Mouse (Mus musculus) intestine, postnatal 0 days (tissue): Measurements from ENCODE around the gene 2900026A02Rik. TPM values are rescaled to one million over a fixed set of nuclear protein-coding genes. Genes with fewer than 3 reads are reported as not detected.

Source experiments
- ATAC-seq: fragments of 200-750 bp; cut with Nextera tagmentation; 2 replicates; pipeline ENCODE4 v1.8.0; 2017; ENCODE audit warnings: mild to moderate bottlenecking, moderate TSS enrichment, moderate library complexity
- H3K27ac ChIP-seq: fragments of 300-500 bp; sonication (generic); 2 replicates; pipeline ENCODE4 v1.5.1; 2014; ENCODE audit warnings: mild to moderate bottlenecking, low read depth, low read length, moderate library complexity
- H3K27me3 ChIP-seq: fragments of 300-500 bp; sonication (generic); replicated peaks from 2 replicates; pipeline ENCODE4 v1.6.1; 2014; ENCODE audit warnings: low read length, mixed read lengths; ENCODE audit not compliant: control insufficient read depth, insufficient read depth
- H3K36me3 ChIP-seq: fragments of 300-500 bp; sonication (generic); 2 replicates; pipeline ENCODE4 v1.6.1; 2014; ENCODE audit warnings: mild to moderate bottlenecking, moderate library complexity; ENCODE audit not compliant: control insufficient read depth, insufficient read depth
- H3K4me1 ChIP-seq: fragments of 300-500 bp; sonication (generic); replicated peaks from 2 replicates; pipeline ENCODE4 v1.6.1; 2014; ENCODE audit warnings: antibody characterized with exemption, low read length, mixed read lengths; ENCODE audit not compliant: control insufficient read depth, insufficient read depth
- H3K4me2 ChIP-seq: fragments of 300-500 bp; sonication (generic); replicated peaks from 2 replicates; pipeline ENCODE4 v1.6.1; 2014; ENCODE audit warnings: low read depth, mild to moderate bottlenecking, moderate library complexity
- H3K4me3 ChIP-seq: fragments of 300-500 bp; sonication (generic); 2 replicates; pipeline ENCODE4 v1.5.1; 2014; ENCODE audit warnings: low read depth, low read length
- H3K9ac ChIP-seq: fragments of 300-500 bp; sonication (generic); 2 replicates; pipeline ENCODE4 v1.6.1; 2014; ENCODE audit warnings: mild to moderate bottlenecking, low read depth, low read length
- H3K9me3 ChIP-seq: fragments of 300-500 bp; sonication (generic); 2 replicates; pipeline ENCODE4 v1.6.1; 2016; ENCODE audit warnings: mixed run types; ENCODE audit not compliant: control insufficient read depth
- CTCF ChIP-seq: sonication (generic); IDR thresholded peaks from 2 replicates; pipeline ENCODE4 v1.5.1; 2016; ENCODE audit warnings: low read depth, mild to moderate bottlenecking, control low read depth, antibody characterized with exemption, moderate library complexity
- WGBS: fragments of 180-500 bp; shearing (Covaris S2); extraction: QIAGEN DNeasy Blood & Tissue Kit; methylation state at CpG from one replicate; pipeline ENCODE4 v1.1.7; 2014; 5-methylcytosine and 5-hydroxymethylcytosine counted together
- polyA plus RNA-seq: library from polyadenylated mRNA; unstranded; fragments of >200 nt; fragmentation: Nextera tagmentation; extraction: Ambion mirVana; gene quantifications from 2 replicates; pipeline ENCODE4 v1.2.1, GENCODE M21; 2015

Gene 2900026A02Rik
- polyA plus RNA-seq, 1 experiment from 2014 or later: 8.0 TPM

DNA sequence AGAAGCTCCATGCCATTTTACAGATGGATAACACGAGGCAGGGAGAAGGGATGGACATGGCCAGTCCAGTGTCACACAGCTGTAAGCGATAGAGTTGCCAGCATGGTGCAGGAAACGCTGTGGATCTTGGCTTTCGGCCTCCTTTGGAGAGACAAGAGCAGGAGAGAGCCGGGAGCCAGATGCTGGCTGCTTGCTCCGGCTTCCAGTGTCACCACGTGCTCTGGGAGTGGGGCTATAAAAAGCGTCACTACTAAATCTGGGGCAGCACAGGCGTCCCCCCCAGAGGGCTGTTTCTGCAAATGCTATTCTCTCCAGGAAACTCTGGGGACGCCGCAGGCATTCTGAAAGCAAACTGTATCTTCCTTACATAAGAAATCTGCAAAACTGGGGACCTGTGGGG is 78.5 kb downstream of the 2900026A02Rik start:
- no peak for ATAC-seq
- H3K4me3 ChIP-seq: no peak overlapping the region
- no peak overlapping the region for H3K4me2 ChIP-seq
- TF ChIP-seq CTCF: no peak
- H3K36me3 ChIP-seq: no peaks in the 10 kb centered on the region
- H3K27ac ChIP-seq: no peak overlapping the region
- H3K9ac ChIP-seq: no peak overlapping the region
- peaks cover 7% of the 10 kb centered on the region; the same call in 1 of the 2 replicates for H3K4me1 ChIP-seq
- WGBS: 49% methylated on average over 11 of the region's 11 CpGs
- H3K27me3 ChIP-seq: no peaks in the 10 kb centered on the region
- no peaks in the 10 kb centered on the region for H3K9me3 ChIP-seq

DNA sequence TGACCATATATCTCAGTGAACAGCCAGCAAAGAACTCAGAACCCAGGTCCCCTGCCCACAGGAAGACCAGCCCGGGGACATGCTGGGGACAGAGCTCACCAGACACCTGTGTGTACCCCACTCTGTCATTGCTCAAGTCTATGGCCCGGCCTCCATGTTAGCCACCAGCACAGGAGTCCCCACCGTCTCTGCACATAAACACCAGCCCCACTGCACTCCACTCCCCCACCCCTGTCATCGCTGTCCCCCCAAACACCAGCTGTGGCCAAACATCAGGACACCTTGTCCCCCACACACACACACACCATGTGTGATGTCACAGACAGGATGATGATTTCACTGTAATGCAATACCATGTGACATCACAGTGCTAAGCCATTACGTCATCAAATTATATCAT is 79.0 kb downstream of the 2900026A02Rik start:
- Histone ChIP-seq H3K9me3 (no peaks in the 10 kb centered on the region), H3K4me2 (no peak overlapping the region), H3K27ac (no peak overlapping the region), H3K4me3 (no peak overlapping the region), H3K4me1 (peaks cover 8% of the 10 kb centered on the region; the same call in 1 of the 2 replicates), H3K36me3 (no peaks in the 10 kb centered on the region), H3K27me3 (no peaks in the 10 kb centered on the region), H3K9ac (no peak overlapping the region)
- no peak for TF ChIP-seq CTCF
- ATAC-seq: no peak
- whole genome bisulfite sequencing: 87% methylated on average over 5 of the region's 5 CpGs

DNA sequence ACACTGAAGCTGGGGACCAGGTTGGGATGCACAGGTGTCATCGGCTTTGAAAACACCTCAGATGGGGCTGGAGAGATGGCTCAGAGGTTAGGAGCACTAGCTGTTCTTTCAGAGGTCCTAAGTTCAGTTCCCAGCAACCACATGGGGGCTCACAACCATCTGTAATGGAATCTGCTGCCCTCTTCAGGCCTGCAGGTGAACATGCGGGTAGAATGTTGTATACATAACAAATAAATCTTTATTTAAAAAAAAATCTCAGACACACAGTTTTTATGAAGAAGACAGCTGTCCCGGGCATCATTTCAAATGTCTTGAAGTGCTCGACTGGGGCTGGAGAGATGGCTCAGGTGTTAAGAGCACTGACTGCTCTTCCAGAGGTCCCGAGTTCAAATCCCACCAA is 80.2 kb downstream of the 2900026A02Rik start:
- peak; percentile 51 for TF ChIP-seq CTCF
- Histone ChIP-seq H3K27ac (no peak overlapping the region), H3K9me3 (no peaks in the 10 kb centered on the region), H3K27me3 (no peaks in the 10 kb centered on the region), H3K4me3 (no peak overlapping the region), H3K9ac (no peak overlapping the region), H3K4me1 (peaks cover 8% of the 10 kb centered on the region; the same call in 1 of the 2 replicates), H3K4me2 (no peak overlapping the region), H3K36me3 (no peaks in the 10 kb centered on the region)
- ATAC-seq: no peak
- WGBS: 96% methylated on average over 5 of the region's 5 CpGs

DNA sequence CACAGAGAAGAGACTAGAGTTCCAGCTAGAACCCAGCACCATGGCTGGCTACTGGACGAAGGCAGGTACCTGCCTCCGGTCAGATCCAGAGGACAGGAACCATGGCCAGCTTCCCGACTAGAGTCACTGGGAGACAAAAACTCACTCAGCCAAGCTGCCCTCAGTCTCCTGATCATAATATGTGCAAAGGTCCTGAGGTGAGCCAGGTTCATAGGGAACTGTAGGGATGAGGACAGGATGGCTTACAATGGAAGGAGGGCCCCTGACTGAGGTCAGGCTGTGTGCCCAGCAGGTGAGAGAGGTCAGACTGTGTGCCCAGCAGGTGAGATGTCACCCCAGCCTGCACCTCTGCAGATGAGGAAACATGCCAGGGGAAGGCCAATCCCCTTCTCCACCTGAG is 81.0 kb downstream of the 2900026A02Rik start:
- H3K27ac ChIP-seq: no peak overlapping the region
- H3K4me3 ChIP-seq: no peak overlapping the region
- no peak for ATAC-seq
- no peak overlapping the region for H3K4me2 ChIP-seq
- H3K9ac ChIP-seq: no peak overlapping the region
- 91% methylated on average over 3 of the region's 3 CpGs for WGBS
- H3K9me3 ChIP-seq: no peaks in the 10 kb centered on the region
- TF ChIP-seq CTCF: no peak
- H3K36me3 ChIP-seq: no peaks in the 10 kb centered on the region
- H3K27me3 ChIP-seq: no peaks in the 10 kb centered on the region
- H3K4me1 ChIP-seq: peaks cover 12% of the 10 kb centered on the region

DNA sequence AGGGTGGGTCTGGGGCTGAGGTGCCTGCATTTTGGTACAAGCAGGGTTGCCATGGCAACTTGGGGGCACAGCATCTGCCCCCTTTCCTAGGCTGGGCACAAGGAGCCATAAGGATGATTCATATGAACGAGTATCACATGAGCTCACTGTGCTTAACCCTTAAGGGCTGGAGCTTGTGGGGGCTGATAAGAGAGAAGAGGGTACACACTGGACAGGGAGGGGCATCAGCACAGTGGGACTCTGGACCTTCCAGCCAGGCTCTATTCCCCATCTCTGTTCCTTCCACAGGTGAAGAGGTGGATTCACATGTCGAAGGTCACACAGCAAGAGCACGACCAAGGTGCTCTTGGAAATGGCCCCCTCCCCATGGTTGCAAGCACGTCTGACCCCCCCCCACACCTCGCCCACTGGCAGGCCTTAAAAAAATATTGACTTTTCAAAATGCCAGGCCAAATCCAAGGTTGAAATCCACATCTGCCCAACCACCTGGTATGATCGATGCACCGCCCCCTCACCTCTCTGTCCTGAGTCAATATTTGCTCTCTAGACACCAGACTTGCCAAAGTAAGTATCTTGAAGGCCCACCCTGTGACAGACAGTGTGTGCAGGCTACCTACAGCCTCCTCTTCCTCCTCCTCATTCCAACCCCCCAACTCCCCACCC is 81.8 kb downstream of the 2900026A02Rik start:
- H3K27ac ChIP-seq: peak overlapping the region; percentile 68
- peak overlapping the region; percentile 57 for H3K9ac ChIP-seq
- H3K27me3 ChIP-seq: no peaks in the 10 kb centered on the region
- TF ChIP-seq CTCF: no peak
- peak overlapping the region; percentile 86 for H3K4me2 ChIP-seq
- peaks cover 12% of the 10 kb centered on the region for H3K4me1 ChIP-seq
- no peaks in the 10 kb centered on the region for H3K36me3 ChIP-seq
- ATAC-seq: peak; percentile 11
- peak overlapping the region; percentile 41 for H3K4me3 ChIP-seq
- 38% methylated on average over 7 of the region's 7 CpGs for WGBS
- no peaks in the 10 kb centered on the region for H3K9me3 ChIP-seq

DNA sequence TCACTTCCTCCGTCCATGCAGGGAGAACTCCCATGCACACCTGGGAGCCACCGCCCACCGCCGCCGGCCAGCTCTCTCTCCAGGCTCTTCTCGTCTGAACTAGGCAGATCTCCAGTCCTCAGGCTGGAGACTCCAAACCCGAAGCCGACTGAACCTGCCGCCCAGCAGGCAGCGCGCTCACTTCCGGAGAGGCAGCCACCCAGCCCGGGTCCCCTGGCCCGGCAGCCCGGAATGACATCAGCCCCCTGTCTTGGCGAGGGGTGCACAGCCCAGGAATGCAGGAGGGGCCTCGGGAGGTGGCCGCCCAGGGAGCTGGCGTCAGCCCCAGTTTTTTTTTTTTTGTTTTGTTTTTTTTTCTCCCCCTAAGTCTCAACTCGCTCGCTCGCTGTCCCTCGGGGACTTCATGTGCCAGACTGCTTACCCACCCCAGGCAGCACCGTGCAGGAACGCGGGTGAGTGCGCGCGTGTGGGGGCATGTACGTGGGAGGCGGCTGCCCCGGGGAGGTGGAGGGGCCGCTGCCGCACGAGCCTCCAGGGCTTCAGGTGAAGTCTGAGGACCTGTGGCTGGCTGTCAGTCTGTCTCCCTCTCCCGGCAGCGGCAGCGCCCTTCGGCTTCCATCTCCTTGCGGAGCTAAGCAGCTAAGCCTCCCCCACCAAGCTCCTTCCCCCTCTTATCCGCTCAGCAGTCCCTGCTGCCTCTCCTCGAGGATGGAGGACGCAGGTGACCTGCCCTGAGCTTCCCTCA is 82.5 kb downstream of the 2900026A02Rik start:
- H3K4me1 ChIP-seq: peaks cover 12% of the 10 kb centered on the region
- WGBS: under 1% methylated on average over 40 of the region's 43 CpGs
- H3K27ac ChIP-seq: peak overlapping the region; percentile 68
- peak overlapping the region; percentile 41 for H3K4me3 ChIP-seq
- no peaks in the 10 kb centered on the region for H3K9me3 ChIP-seq
- peak; percentile 17 for ATAC-seq
- no peaks in the 10 kb centered on the region for H3K36me3 ChIP-seq
- H3K9ac ChIP-seq: peak overlapping the region; percentile 57
- H3K4me2 ChIP-seq: peak overlapping the region; percentile 86
- TF ChIP-seq CTCF: peak; percentile 76
- no peaks in the 10 kb centered on the region for H3K27me3 ChIP-seq
